Mouse (Mus musculus) lung, postnatal 14 days (tissue): ENCODE data around the gene Grn.

ENCODE experiments used
- DNase-seq: peaks from one replicate; pipeline ENCODE4 v3.0.0; 2021

Gene Grn

GRCm38 (mm10) chr11:102443740-102444139 is 13.6 kb downstream of the Grn start:
- no peak for DNase-seq

GRCm38 (mm10) chr11:102444321-102444720 is 14.2 kb downstream of the Grn start:
- DNase-seq: no peak

DNA sequence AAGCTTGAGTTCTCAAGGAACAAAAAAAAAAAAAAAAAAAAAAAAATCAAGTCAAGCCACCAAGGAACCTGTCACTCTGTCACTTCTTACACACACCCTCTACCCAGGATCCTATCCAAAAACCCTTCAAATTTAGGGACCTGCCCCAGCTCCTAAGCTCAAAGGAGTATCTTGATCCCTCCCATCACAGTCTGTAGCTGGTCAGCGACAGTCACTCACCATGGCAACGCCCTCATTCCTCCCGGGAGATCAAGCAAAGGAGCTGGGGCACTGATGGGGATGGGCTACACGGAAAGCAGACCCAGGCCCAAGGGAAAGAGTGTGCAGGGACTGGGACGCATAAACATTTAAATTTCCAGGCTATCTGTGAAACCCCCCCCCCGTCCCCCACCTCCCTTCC is 14.7 kb downstream of the Grn start:
- DNase-seq: no peak

GRCm38 (mm10) chr11:102445264-102445890 is 15.3 kb downstream of the Grn start:
- DNase-seq: peak; percentile 44

GRCm38 (mm10) chr11:102445891-102446361 is 15.8 kb downstream of the Grn start:
- DNase-seq: peak; percentile 54

GRCm38 (mm10) chr11:102446581-102447461 is 16.7 kb downstream of the Grn start:
- DNase-seq: no peak

GRCm38 (mm10) chr11:102447497-102447896 is 17.4 kb downstream of the Grn start, which contains the start of gene Fam171a2:
Gene Fam171a2, minus strand, starts transcription at chr11:102447682.
- peak; percentile 85 for DNase-seq

DNA sequence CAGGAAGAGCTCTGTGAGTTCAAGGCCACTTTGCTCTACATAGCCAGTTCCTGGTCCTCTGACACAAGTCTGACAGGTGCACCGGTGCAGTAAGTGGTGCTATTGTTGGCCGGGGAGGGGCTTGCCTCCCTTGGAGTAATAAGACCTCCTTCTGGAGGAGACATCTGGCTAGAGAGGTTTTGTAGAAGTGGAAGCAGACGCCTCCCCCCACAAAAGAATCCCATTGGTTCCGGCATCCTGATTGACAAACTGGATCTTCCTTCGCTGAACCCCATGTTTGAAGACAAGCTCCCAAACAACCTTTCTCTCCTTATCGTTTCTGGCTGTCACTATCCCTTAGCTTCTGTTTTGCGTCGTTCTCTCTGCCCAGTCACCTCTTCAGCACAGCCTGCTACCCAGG is 18.2 kb downstream of the Grn start:
- no peak for DNase-seq

GRCm38 (mm10) chr11:102449043-102450008 is 19.2 kb downstream of the Grn start:
- no peak for DNase-seq

GRCm38 (mm10) chr11:102453131-102453530 is 23.0 kb downstream of the Grn start:
- no peak for DNase-seq

DNA sequence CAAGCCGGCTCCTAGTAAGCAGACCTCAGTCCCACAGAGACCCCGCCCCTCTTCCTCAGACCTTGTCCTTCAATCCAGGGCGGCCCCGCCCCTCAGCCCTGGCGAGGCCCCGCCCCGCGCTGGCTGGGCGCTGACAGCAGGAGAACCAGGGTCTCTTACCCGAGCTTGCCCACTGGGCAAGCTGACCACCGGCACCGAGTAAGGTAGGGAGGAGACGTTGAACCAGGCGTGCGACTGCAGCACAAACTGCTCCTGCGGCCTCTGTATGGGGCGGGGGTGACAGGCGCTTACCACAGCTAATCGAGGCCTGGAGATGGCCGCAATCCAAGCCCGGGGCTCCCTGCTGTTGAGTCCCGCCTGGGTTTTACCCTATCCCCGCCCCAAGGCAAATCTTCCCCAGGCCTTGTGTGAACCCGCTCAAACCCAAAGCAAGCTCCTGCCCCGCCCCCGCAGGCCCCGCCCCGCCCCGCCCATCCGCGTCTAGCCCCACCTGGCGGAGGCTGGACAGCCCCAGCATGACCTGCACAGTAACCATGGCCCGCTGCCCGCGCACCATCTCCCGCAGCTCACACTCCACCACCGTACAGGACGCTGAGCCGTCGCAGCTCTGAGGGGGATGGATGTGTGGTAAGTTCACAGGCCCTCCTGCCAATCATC is 25.8 kb downstream of the Grn start:
- DNase-seq: peak; percentile 74

- no peak for DNase-seq
Measured at GRCm38 (mm10) chr11:102460541-102460940, 30.4 kb downstream of the Grn start.

GRCm38 (mm10) chr11:102461764-102462163 is 31.6 kb downstream of the Grn start:
- no peak for DNase-seq

- DNase-seq: no peak
Measured at GRCm38 (mm10) chr11:102464901-102465300, 34.8 kb downstream of the Grn start.

DNA sequence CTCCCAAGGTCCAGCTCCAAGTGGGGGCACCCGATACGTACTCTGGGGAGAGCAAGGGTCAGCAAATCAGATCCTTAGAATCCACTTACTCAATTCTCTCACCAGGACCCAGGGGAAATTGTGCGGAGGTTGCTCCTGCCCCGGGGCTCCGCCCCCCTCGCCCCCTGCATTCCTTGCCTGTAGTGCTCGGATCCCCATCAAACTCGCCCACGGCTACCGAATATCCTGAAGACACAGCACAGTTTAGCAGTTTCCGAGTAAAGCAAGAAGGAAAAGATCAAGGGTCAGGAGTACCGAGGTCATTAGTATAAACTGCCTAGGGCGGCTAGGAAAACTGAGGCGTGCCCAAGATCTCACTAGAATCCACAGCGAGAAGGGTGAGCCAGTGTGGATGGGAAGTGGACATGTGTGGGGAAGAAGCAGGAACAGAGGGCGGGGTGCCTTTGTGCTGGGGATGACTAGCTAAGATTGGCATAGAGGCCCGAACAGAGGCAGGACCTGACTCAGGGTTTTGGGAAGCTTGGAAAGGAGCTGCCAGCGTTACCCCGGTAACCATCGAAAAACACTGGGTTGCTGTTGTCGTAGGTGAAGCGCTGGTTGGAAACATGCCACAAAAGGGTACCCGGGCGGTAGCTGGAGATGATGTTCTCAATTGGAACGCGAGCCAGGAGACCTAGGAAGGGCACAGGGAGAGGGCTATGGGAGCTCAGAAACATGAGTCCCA is 35.8 kb downstream of the Grn start:
- peak; percentile 54 for DNase-seq

- DNase-seq: peak; percentile 99
Measured at GRCm38 (mm10) chr11:102467041-102467631, 37.0 kb downstream of the Grn start.

- no peak for DNase-seq
Measured at GRCm38 (mm10) chr11:102469648-102470357, 39.7 kb downstream of the Grn start, which contains the start of gene Itga2b. Gene Itga2b, minus strand, starts transcription at chr11:102470122.

DNA sequence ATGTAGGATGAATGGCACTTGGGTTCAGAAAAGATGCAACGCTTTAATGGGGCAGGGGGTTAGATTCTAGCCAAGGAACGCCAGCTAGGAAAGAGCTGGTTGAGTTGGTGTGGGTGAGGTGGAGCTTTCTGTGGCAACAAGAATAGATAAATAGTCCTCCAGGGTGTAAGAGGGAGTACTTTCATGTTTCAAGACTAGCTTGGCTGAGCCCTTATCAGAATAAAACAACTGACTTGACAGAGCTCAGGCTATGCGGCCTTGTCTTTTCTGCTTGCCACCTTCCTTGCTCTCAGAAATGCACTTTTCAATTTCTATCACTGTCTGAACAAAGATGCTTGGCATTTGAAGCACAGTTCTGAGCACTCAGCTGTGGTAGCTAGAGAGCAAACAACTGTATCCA is 44.9 kb downstream of the Grn start:
- DNase-seq: no peak

- DNase-seq: no peak
Measured at GRCm38 (mm10) chr11:102478671-102479070, 48.6 kb downstream of the Grn start.

DNA sequence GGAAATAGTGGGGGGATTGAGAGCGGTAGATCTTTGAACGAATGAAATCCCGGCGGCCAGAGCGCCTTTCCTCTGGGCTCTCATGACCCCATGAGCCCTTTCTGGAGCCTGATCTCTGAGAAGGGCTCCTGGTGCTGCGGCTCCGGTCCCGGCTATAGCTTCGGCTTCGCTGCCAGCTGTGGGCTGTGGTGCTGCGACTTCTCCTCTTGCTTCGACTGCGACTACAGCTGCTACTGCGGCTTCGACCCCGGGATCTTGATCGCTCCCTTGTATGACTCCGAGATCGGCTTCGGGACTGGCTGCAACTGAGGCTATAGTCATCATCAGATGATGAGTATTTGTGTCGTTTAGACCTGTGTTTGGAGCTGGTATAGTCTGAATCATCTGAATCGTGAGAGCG is 49.5 kb downstream of the Grn start:
- no peak for DNase-seq
